Mouse (Mus musculus) liver, embryonic 13.5 days (tissue): Measurements from ENCODE around the gene B4galt2. TPM values are rescaled to one million over a fixed set of nuclear protein-coding genes. Genes with fewer than 3 reads are reported as not detected.

ENCODE experiments used
- ATAC-seq: fragments of 200-750 bp; cut with Nextera tagmentation; 2 replicates; pipeline ENCODE4 v1.8.0; 2017; ENCODE audit warnings: low read depth, mild to moderate bottlenecking, moderate number of reproducible peaks, moderate library complexity
- DNase-seq: peaks from one replicate; pipeline ENCODE4 v3.0.0; 2022
- H3K27ac ChIP-seq: fragments of 300-500 bp; sonication (generic); 2 replicates; pipeline ENCODE4 v1.5.1; 2015; ENCODE audit warnings: moderate library complexity, mild to moderate bottlenecking, inconsistent platforms
- H3K27me3 ChIP-seq: fragments of 300-500 bp; sonication (generic); 2 replicates; pipeline ENCODE4 v1.6.1; 2015; ENCODE audit warnings: mild to moderate bottlenecking, inconsistent platforms
- H3K36me3 ChIP-seq: fragments of 300-500 bp; sonication (generic); 2 replicates; pipeline ENCODE4 v1.6.1; 2015; ENCODE audit warnings: mild to moderate bottlenecking, inconsistent platforms
- H3K4me1 ChIP-seq: fragments of 300-500 bp; sonication (generic); replicated peaks from 2 replicates; pipeline ENCODE4 v1.6.1; 2015; ENCODE audit warnings: inconsistent platforms
- H3K4me2 ChIP-seq: fragments of 300-500 bp; sonication (generic); 2 replicates; pipeline ENCODE4 v1.6.1; 2015; ENCODE audit warnings: inconsistent platforms, mild to moderate bottlenecking, moderate library complexity
- H3K4me3 ChIP-seq: fragments of 300-500 bp; sonication (generic); replicated peaks from 2 replicates; pipeline ENCODE4 v1.5.1; 2015; ENCODE audit warnings: mild to moderate bottlenecking, inconsistent platforms
- H3K9ac ChIP-seq: fragments of 300-500 bp; sonication (generic); 2 replicates; pipeline ENCODE4 v1.6.1; 2015; ENCODE audit warnings: mild to moderate bottlenecking, inconsistent platforms
- H3K9me3 ChIP-seq: fragments of 300-500 bp; sonication (generic); replicated peaks from 2 replicates; pipeline ENCODE4 v1.6.1; 2016; ENCODE audit warnings: inconsistent platforms
- WGBS: fragments of 180-500 bp; shearing (Covaris S2); methylation state at CpG from one replicate; pipeline ENCODE4 v1.1.7; 2015; ENCODE audit not compliant: insufficient replicate concordance; 5-methylcytosine and 5-hydroxymethylcytosine counted together
- polyA plus RNA-seq: library from polyadenylated mRNA; unstranded; fragments of >200 nt; fragmentation: Nextera tagmentation; extraction: Ambion mirVana; gene quantifications from 2 replicates; pipeline ENCODE4 v1.2.1, GENCODE M21; 2015

Gene B4galt2
- polyA plus RNA-seq, 1 experiment from 2014 or later: 1.9 TPM

DNA sequence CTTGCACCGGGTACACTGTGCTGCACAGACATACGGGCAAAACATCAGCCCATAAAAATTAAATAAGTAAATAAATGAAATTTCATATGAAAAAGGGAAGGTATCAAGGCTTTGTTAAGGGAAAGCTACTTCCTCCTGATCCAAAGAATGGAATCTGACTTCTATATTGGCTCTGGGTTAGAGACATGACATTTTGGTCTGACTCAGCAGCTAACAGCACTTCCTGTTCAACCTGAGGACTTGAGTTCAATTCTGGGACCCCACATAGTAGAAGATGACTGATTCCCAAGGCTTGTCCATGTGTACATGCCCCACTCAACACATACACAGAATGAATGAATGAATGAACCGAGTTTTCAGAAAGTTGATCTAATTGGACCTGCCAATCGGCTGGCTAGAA, 34.6 kb upstream of the B4galt2 start:
- no peaks in the 10 kb centered on the region for H3K9me3 ChIP-seq
- WGBS: 79% methylated on average over 4 of the region's 4 CpGs
- no peaks in the 10 kb centered on the region for H3K36me3 ChIP-seq
- H3K27me3 ChIP-seq: peaks cover 17% of the 10 kb centered on the region
- no peak for ATAC-seq
- H3K4me2 ChIP-seq: no peak overlapping the region
- no peak overlapping the region for H3K9ac ChIP-seq
- peaks cover 53% of the 10 kb centered on the region for H3K4me1 ChIP-seq
- no peak for DNase-seq
- no peak overlapping the region for H3K4me3 ChIP-seq
- peak overlapping the region; percentile 67 for H3K27ac ChIP-seq

DNA sequence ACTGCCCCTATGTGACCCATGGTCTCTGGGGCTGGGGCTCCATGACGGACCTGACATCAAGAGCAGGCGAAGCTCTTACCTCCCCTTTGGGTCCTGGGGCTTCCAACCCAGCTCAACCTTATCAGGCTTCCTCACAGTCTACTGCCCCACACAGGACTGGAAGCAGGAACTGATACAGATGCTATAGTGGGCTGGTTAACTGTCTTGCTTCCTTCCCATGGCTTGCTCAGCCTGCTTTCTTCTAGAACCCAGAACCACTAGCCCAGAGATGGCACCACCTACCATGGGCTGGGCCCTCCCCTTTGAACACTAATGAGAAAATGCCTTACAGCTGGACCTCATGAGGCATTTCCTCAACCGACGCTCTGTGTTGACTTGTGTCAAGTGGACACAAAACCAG, 34.1 kb upstream of the B4galt2 start:
- 43% methylated on average over 4 of the region's 4 CpGs for WGBS
- Histone ChIP-seq H3K4me2 (no peak overlapping the region), H3K9me3 (no peaks in the 10 kb centered on the region), H3K27ac (peak overlapping the region; percentile 67), H3K36me3 (no peaks in the 10 kb centered on the region), H3K4me3 (no peak overlapping the region), H3K27me3 (peaks cover 13% of the 10 kb centered on the region), H3K4me1 (peaks cover 57% of the 10 kb centered on the region), H3K9ac (no peak overlapping the region)
- DNase-seq: no peak
- no peak for ATAC-seq

DNA sequence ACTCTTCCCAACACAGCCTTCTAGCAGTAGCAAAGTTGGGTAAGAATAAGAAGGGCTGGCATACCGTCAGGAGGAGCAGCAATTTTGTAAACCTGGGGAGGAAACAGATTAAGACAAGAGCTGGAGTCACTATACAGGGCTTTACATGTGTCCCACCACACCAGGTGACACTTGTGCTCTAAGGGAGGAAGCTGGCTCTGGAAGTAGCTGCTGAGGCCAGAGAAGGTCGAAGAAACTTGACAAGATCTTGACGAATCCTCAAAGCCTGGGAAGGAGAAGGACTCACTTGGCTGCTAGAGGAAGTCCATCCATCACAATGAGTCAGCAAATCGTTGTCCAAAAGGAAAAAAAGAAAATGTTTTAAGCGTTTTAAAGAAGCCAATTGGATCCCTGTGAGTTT, 33.1 kb upstream of the B4galt2 start:
- Histone ChIP-seq H3K4me1 (peaks cover 66% of the 10 kb centered on the region), H3K9me3 (no peaks in the 10 kb centered on the region), H3K27me3 (peaks cover 3% of the 10 kb centered on the region; the same call in 1 of the 2 replicates), H3K27ac (peak overlapping the region; percentile 67), H3K36me3 (peaks cover 8% of the 10 kb centered on the region), H3K4me3 (peak overlapping the region; percentile 87), H3K4me2 (peak overlapping the region; percentile 97), H3K9ac (peak overlapping the region; percentile 94)
- 27% methylated on average over 5 of the region's 5 CpGs for WGBS
- DNase-seq (no peak), ATAC-seq (no peak)

DNA sequence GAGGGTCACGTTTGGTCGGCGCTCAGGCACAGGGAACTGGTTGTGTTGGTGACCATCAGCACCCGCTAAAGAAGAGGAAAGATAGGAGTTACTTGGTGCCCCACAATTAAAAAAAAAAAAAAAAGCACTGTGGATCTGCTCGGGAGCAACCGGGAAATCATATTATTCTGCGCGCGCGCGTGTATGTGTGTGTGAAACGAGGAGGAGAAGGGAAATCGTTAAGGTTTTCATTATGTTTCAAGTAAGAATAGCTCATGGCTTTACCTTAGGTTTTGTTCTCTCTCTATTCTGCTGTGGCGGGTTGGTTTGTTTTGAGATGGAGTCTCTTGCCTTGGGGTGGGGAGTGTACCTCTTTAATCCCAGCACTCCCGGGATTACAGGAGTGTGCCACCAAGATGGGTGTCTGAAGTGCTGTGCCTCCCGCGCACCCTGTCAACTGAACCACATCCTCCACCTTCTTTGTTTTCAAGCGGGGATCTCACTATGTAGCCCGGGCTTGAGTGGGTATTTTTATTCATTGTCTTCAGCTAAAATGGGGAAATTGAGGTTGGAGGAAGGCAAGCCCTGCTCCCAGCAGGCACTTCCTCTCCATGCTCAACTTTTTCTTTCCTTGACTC, 32.3 kb upstream of the B4galt2 start:
- Histone ChIP-seq H3K27me3 (no peaks in the 10 kb centered on the region), H3K4me2 (peak overlapping the region; percentile 97), H3K4me1 (peaks cover 68% of the 10 kb centered on the region), H3K36me3 (peaks cover 16% of the 10 kb centered on the region), H3K9me3 (no peaks in the 10 kb centered on the region), H3K27ac (peak overlapping the region; percentile 67), H3K4me3 (peak overlapping the region; percentile 87), H3K9ac (peak overlapping the region; percentile 94)
- ATAC-seq (no peak), DNase-seq (no peak)
- WGBS: under 1% methylated on average over 19 of the region's 19 CpGs

DNA sequence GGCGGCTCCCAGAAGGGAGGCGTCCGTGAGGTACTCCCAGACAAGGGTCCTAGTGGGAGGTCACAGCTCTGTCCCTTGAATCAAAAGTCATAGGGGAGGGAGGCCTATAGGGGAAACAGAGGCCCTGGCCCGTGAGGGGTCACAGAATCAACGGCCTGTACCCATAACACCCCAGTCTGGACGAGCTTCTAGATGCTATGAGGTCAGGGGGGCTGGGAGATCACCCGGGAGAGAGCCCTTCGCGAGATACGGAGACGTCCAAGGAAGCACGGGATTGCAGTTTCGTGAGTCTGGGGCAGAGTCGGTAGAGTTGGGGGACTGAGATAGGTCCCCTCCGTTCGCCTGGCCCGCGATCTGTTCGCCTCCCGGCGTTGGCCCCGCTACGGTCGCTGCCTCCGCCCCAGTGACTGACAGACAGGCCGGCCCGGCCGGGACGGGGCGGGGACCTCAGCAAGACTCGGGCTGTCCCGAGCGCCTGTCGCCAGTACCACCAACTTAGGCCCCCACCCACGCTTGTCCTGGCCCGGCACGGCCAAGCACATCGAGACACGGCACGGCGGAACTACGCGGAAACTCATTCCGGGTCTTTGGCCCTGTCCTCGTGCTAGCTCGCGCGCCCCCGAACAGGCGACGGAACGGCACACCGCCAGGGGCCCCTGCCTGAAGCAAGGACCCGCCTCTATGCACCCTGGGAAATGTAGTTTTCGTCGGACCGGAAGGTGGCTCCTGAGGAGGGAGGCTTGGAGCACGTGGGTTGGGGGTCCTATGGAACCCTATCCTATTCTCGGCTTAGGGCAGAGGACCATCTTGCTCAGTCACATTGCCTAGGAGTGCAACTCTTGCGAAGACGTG, 31.5 kb upstream of the B4galt2 start, which contains the start of gene Ipo13:
Gene Ipo13 (minus strand): TSS at position 409 of the 852 bp plus-strand sequence.
- peak within 1 kb of the TSS; percentile 87 for H3K4me3 ChIP-seq
- peak within 1 kb of the TSS; percentile 94 for H3K9ac ChIP-seq
- WGBS: under 1% methylated on average over 61 of the region's 61 CpGs
- no peaks in the 10 kb centered on the region for H3K9me3 ChIP-seq
- H3K27ac ChIP-seq: peak within 1 kb of the TSS; percentile 67
- H3K27me3 ChIP-seq: no peaks in the 10 kb centered on the region
- peaks cover 76% of the 10 kb centered on the region for H3K4me1 ChIP-seq
- peak; percentile 93 for DNase-seq
- peak; percentile 91 for ATAC-seq
- peaks cover 18% of the 10 kb centered on the region for H3K36me3 ChIP-seq
- H3K4me2 ChIP-seq: peak within 1 kb of the TSS; percentile 97

DNA sequence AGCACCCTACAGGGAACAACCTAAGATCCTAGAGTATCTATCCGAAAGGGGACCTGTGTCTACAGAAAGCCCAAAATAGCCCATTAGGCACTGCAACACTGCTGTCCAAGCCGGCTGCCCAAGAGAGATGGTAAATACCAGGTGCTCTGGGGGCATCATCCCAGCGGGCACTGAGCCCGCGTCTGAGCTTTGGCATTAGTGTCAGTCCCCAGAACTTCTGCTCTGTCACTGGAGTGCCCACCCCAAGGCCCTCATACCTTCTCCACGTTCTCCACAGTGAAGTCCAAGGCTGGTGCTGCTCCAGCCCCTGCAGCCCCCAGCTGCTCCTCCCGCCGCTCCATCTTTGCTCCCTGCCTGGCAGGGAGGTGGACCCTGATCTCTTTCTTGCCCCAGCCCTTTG, 30.7 kb upstream of the B4galt2 start:
- DNase-seq (no peak), ATAC-seq (0 out of 2 replicates have a peak, but pooled peaks have one; percentile 3)
- Histone ChIP-seq H3K4me1 (peaks cover 80% of the 10 kb centered on the region), H3K36me3 (peaks cover 22% of the 10 kb centered on the region), H3K27ac (peak overlapping the region; percentile 67), H3K27me3 (no peaks in the 10 kb centered on the region), H3K4me2 (peak overlapping the region; percentile 97), H3K4me3 (peak overlapping the region; percentile 87), H3K9ac (peak overlapping the region; percentile 94), H3K9me3 (no peaks in the 10 kb centered on the region)
- WGBS: 19% methylated on average over 8 of the region's 8 CpGs

DNA sequence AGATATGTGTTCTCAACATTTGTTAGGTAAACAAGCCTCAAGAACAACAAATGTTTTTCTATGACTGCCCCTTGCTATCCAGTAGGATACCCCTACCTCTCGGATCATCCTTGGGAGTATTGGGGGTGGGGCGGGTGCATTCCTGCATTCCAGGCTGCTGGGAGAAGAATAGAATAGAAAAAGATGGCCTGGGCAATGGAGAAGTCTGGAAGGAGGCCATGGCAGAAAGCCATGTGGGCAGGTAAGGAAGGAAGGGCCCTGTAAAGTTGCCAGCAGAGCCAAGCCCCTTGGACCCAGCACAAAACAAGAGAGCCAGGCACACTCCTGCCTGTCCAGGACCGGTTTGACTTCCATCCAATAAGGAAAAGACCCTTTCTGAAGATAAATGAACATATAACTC, 30.1 kb upstream of the B4galt2 start:
- peak overlapping the region; percentile 94 for H3K9ac ChIP-seq
- H3K9me3 ChIP-seq: no peaks in the 10 kb centered on the region
- DNase-seq: no peak
- H3K36me3 ChIP-seq: peaks cover 25% of the 10 kb centered on the region
- H3K4me3 ChIP-seq: peak overlapping the region; percentile 87
- peak overlapping the region; percentile 97 for H3K4me2 ChIP-seq
- no peak for ATAC-seq
- peak overlapping the region; percentile 40; the same call in 1 of the 2 replicates for H3K27ac ChIP-seq
- H3K27me3 ChIP-seq: no peaks in the 10 kb centered on the region
- H3K4me1 ChIP-seq: peaks cover 79% of the 10 kb centered on the region
- WGBS: 71% methylated on average over 3 of the region's 3 CpGs

DNA sequence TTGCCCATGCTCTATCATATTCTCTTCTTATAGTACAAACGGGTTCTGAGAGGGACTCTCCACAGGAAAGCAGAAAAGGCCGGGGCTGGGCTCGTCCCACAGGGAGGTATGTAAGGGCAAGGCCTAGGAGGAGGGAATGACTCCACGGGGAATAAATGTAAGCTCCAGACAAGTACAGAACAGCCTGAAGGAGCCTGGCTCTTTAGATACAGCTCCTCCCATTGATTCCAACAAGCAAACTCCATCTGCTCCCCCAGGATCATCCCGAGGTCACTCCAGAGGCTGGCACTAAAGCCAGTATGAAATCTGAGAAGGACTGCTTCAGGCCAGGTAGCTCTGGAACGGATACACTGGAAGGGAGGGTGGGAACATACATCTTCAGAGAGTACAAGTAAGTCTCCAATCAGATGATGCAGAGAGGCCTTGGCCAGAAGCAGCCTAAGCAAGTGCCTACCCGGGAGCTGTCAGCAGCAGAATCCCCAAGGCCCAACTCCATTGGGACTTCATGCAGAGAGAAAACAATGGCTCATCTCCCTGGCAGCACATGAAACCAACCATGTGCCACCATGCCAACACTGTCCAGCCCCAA, 29.5 kb upstream of the B4galt2 start:
- 80% methylated on average over 7 of the region's 7 CpGs for WGBS
- Histone ChIP-seq H3K4me1 (peaks cover 78% of the 10 kb centered on the region), H3K36me3 (peaks cover 29% of the 10 kb centered on the region), H3K27ac (peak overlapping the region; percentile 40), H3K9ac (peak overlapping the region; percentile 46; the same call in 1 of the 2 replicates), H3K27me3 (no peaks in the 10 kb centered on the region), H3K4me3 (peak overlapping the region; percentile 87), H3K9me3 (no peaks in the 10 kb centered on the region), H3K4me2 (peak overlapping the region; percentile 97)
- DNase-seq: no peak
- no peak for ATAC-seq

DNA sequence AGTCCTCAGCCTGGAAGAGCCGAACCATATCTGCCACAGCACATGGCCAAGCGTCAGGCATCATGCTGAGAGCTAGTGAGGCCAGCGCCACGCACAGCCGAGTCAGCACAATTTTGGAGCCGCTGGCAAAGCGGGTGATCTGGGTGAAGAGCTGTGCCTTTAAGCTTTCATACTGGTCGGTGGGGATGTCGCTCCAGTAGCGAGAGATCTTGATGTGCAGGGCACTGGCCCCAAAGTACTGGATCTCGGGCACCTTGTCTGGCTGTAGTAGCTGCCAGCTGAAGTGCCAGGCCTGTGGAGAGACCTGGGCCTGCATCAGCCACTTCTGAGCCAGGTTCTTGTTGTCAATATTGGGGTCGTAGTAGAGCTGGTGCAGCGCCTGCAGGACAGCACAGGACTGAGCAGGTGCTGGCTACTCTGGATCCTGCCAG, 28.9 kb upstream of the B4galt2 start:
- peaks cover 73% of the 10 kb centered on the region for H3K4me1 ChIP-seq
- H3K9ac ChIP-seq: no peak overlapping the region; the same call in 1 of the 2 replicates
- no peak overlapping the region for H3K4me3 ChIP-seq
- no peak overlapping the region for H3K27ac ChIP-seq
- ATAC-seq (no peak), DNase-seq (no peak)
- H3K27me3 ChIP-seq: no peaks in the 10 kb centered on the region
- 89% methylated on average over 13 of the region's 13 CpGs for WGBS
- peaks cover 32% of the 10 kb centered on the region for H3K36me3 ChIP-seq
- no peak overlapping the region for H3K4me2 ChIP-seq
- H3K9me3 ChIP-seq: no peaks in the 10 kb centered on the region

DNA sequence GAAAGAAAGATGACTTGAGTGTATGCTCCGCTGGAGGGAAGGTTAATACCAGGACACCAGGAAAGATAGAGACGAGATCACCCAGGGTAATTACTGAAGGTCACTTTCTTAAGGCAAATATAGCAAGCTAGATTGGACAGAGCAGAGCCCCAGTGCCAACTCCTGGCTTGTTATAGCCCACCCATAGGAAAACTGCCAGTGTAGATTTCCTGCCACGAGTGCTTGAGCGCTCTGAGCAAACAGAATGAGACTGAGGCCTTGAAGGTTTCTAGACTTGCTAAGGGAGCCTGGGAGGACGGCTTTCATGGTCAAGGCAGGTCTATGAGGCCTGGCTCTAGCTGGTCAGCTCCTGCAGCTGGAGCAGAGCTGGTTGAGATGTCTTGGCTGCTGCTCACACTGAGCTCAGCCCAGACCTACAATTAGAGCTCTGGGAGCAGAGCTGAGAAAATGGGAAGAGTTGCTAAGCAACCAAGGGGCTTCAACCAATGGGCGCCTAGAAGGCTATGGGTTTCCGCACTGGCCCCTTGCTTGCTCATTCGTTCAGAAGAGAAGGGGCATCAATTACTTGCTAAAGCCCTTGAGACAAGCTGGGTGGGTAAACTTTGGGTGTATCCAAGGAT, 25.7 kb upstream of the B4galt2 start:
- no peaks in the 10 kb centered on the region for H3K27me3 ChIP-seq
- DNase-seq (no peak), ATAC-seq (no peak)
- no peak overlapping the region for H3K4me2 ChIP-seq
- H3K4me3 ChIP-seq: no peak overlapping the region
- peaks cover 60% of the 10 kb centered on the region for H3K36me3 ChIP-seq
- H3K4me1 ChIP-seq: peaks cover 52% of the 10 kb centered on the region
- H3K9me3 ChIP-seq: no peaks in the 10 kb centered on the region
- H3K9ac ChIP-seq: no peak overlapping the region
- no peak overlapping the region for H3K27ac ChIP-seq
- WGBS: 80% methylated on average over 8 of the region's 8 CpGs

DNA sequence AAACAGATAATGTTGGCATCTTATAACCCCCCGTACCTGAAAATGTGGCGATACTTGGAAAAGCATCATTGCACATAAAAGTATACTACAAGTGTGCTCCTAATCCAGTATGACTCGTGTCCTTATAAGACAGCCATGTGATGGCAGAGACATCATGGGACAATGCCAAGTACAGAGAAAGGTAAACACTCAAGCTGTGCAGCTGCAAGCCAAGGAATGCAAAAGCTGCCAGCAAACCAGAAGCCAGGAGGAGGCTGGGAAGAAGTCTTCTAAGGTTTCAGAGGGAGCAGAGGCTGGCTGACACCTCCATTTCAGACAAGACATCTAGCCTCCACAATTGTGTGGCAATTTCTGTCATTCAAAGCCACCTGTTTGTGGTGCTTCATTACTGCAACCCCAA, 22.9 kb upstream of the B4galt2 start:
- H3K27ac ChIP-seq: no peak overlapping the region
- H3K4me2 ChIP-seq: no peak overlapping the region
- DNase-seq (no peak), ATAC-seq (no peak)
- H3K9me3 ChIP-seq: no peaks in the 10 kb centered on the region
- peaks cover 77% of the 10 kb centered on the region for H3K36me3 ChIP-seq
- peaks cover 26% of the 10 kb centered on the region for H3K4me1 ChIP-seq
- H3K9ac ChIP-seq: no peak overlapping the region
- 78% methylated on average over 3 of the region's 3 CpGs for WGBS
- H3K4me3 ChIP-seq: no peak overlapping the region
- no peaks in the 10 kb centered on the region for H3K27me3 ChIP-seq
